Mouse (Mus musculus) layer of hippocampus, adult 18-20 months (tissue): ENCODE measurements around the gene Cdh23. TPM values are rescaled to one million over a fixed set of nuclear protein-coding genes. Genes with fewer than 3 reads are reported as not detected.

Experiments used
- DNase-seq, 2 experiments: peaks; one replicate each; pipeline ENCODE4 v3.0.0; 2022; ENCODE audit warnings: low spot score in 2 of 2
- total RNA-seq, 2 experiments: library from RNA; stranded (reverse); gene quantifications; 2 replicates each; pipeline ENCODE4 v1.2.3; 2021

Cdh23 gene
- total RNA-seq, 2 experiments from 2014 or later, result 5.8 to 5.9 TPM

DNA sequence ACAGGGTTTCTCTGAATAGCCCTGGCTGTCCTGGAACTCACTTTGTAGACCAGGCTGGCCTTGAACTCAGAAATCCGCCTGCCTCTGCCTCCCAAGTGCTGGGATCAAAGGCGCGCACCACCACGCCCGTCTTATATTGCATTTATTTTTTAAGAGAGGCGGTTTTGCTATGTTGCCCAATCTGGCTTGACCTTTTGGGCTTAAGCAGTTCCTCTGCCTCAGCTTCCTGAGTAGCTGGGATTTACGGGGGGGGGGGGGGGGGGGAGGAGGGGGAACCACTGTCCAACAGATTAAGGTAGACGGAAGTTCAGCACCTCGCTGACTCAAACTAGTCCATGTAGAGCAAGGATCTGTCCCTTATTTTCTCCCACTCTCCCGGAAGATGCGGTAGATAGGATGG is 427.6 kb downstream of the Cdh23 start:
- no peak for DNase-seq

DNA sequence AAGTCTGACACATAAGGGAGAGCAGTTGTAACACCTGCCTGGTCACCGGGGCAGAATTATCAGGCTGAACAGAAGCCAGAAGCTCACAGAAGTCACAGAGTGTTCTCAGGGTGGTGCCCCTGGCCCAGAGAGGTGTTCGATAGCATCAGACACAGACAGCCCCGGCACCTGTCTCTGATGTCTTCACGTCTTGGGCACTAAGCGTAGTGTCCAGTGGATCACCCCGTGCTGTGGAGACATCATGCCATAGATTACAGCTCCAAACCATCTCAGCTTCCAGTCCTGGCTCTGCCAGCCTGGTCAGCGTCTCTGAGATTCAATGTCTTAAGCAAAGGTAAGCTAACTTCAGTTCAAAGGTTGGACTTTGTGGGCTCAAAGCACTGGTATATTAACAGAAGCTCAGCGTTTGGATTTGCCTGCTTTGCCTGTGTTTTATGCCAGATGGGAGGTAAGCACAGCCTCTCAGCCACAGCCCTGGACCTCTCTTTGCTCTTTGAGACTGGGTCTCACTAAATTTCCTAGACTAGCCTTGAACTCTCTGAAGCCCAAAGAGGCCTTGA is 429.4 kb downstream of the Cdh23 start:
- no peak for DNase-seq

DNA sequence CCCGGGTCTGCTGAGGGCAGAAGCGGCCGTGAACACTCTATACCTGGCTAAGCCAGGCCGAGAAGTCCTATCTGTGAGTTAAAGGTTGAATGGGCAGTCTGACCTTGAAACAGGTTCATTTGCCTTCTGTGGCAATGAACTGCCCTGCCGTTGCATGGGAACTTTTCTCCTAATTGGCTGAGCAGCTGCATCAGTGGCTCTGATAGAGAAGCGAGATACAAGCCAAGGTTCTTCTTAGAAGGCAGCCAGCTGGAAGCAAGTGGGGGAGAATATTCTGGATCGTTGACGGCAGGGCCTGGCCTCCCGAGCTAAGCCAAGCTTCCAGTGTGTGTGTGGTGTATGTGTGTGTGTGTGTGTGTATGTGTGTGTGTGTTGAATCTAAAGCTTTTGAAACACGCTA is 431.0 kb downstream of the Cdh23 start:
- DNase-seq, result no peak

DNA sequence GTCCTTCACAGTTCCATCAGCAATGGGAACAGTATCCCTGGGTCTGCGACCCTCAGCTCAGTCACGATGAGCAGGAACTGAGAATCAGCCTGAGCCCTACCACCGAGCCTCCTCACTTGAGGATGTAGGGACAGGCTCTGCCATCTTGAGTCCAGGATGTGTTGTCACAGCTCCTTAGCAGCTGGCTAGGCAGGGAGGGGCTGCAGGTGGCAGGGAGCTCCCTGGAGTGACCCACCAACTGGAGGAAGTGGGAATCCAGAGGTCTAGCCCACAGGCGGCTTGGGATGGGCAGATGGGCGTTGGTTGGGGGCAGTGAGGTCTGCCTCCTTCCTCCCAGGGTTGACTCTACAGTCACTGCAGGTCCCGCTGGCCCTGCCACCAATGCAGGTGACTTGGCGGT is 432.9 kb downstream of the Cdh23 start:
- DNase-seq, result no peak

DNA sequence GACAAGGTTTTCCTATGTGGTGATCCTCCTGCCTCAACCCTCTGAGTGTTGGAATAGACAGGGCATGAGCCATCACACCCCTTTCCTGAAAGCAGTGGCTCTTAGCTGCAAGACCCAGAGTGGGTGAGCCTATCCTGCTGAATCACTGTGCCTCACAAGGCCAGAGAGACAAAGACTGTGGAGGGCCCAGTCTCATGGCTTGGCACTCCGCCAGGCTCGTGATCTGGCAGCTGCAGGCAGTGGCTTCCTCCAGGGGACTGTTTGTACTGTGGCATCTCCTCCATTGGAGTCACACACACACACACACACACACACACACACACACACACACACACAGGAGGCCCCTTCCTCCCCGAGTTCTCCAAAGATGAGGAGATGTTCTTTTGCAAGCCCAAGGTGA is 433.9 kb downstream of the Cdh23 start:
- DNase-seq, result peak; percentile 64 to 86

DNA sequence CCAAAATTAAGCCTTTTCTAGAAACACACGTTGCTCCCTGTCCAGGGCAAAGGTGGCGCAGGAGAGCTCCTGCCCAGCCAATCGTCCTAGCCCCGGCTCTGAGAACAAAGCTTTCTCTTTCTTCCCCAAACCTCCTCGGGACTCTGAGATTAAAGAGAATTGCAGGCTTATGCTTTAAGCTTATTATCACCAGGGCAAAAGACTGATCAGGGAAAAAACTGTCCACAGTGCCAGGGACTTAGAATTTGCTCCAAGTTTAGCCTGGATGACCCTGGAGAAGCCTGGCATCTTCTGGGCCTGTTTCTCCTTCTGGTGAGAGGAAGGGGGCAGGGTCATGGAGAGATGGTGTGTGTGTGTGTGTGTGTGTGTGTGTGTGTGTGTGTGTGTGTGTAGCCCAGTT is 434.8 kb downstream of the Cdh23 start:
- no peak for DNase-seq

DNA sequence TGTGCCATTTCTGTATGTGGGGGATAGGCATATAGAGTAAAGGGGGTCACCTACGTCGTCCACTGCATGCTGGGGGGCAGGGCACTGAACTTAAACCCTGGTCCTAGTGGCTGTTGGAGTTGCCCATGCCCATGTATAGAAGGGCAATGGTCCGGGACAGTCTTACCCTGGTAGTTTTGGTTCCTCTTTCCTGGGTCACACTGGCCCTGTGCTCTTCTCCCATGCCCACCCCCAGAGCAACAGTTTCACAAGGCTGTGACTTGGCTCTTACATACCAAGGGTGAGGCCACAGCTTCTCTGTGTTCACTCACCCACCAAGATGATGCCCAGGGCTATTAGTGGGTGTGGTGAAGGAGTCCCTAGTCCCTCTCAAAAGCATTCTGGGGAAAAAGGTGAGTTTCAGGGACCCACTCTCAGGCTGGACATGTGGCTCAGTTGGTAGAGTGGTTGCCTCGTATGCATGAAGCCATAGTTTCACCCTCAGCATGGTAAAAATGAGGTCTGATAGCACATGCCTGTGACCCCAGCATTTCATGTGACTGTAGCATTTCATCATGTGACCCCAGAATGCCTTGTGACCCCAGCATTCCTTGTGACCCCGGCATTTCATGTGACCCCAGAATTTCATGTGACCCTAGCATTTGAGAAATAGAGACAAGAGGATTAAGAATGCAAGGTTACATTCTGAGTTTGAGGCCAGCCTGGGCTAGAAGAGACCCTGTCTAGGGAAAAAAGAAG is 435.6 kb downstream of the Cdh23 start:
- DNase-seq, result no peak

DNA sequence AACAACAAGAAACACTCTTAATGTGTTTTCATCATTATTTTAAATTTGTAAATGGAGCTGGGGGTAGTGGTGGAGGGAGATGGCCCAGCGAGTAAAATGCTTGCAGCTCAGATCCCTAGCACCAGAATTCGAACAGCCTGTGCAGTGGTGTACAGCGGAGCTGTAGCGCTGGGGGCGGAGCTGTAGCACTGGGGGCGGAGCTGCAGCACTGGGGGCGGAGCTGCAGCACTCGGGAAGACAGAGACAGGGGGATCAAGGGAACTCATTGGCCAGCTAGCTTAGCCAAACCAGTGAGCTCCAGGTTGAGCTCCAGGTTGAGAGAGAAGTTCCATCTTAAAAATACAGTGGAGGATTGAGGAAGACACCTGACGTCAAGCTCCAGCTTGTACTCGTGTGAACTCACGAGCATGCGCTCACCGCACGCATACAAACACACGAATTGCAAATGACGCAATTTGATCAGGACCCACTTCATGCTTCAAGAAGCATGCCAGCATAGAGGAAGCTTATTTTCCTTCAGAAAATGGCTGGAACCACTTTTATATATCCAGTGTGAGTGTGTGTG is 438.9 kb downstream of the Cdh23 start:
- no peak for DNase-seq

DNA sequence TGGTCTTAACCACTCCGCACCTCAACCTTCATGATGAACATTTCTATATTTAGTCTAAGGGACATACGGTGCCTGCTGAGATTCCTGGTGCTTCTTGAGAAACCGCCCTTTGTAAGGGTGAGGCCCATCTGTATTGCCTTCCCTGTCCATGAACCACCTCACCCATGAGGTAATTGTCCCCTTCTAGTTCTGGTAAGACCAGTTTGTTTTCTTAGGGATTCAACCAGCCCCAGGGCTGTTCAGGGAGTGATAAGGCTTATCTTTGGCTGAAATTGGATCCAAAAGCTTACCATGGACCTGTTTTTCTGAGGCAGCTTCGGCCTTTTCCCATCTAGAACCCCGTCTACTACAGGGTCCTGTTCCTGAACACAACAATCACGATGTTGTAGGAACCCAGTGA is 440.2 kb downstream of the Cdh23 start:
- DNase-seq, result no peak

Other genes starting within 250 kb of the Cdh23 start
- 10 to 100 TPM; 13.6 to 14.5 TPM for gene Slc29a3, start 56.3 kb upstream of the Cdh23 start, total RNA-seq
- gene Unc5b, start 135.1 kb upstream of the Cdh23 start, total RNA-seq, result 10 to 100 TPM; 15.0 to 15.6 TPM